Mouse (Mus musculus): ENCODE measurements around the gene Atp1b2. TPM values are rescaled to one million over a fixed set of nuclear protein-coding genes. Genes with fewer than 3 reads are reported as not detected.
"Not testable (repeated sequence)": the region's sequence is repeated elsewhere in the genome, so short reads cannot be mapped to it uniquely, and the experiment has no call there.

Gene Atp1b2
- 15.6 and 24.1 TPM in 2 replicates for polyA plus RNA-seq (2016; fragmentation: Nextera tagmentation; extraction: Ambion mirVana)

GRCm38 (mm10) chr11:69605726-69606490, at the start of gene Atp1b2:
Atp1b2 (minus strand) TSS chr11:69605942.
- peaks cover 55% of the 10 kb centered on the region for H3K4me1 ChIP-seq
- peak within 1 kb of the TSS; percentile 87 for H3K27ac ChIP-seq
- H3K4me3 ChIP-seq, result peak within 1 kb of the TSS; percentile 79
- DNase-seq (ENCODE audit: low spot score), result peak; percentile 97
- H3K27me3 ChIP-seq (ENCODE audit: insufficient read depth, poor library complexity, severe bottlenecking), result 0 out of 2 replicates have a peak, but pooled peaks cover 4% of the 10 kb centered on the region
- 0 out of 2 replicates have a peak, but pooled peaks cover 3% of the 10 kb centered on the region for H3K36me3 ChIP-seq
- no peaks in the 10 kb centered on the region for H3K9me3 ChIP-seq
- 3% methylated on average over 31 of the region's 32 CpGs for WGBS

GRCm38 (mm10) chr11:69654760-69655159, 49.0 kb upstream of the Atp1b2 start:
- Histone ChIP-seq H3K4me3 (peak overlapping the region; percentile 13; the same call in 1 of the 2 replicates), H3K36me3 (peaks cover 85% of the 10 kb centered on the region), H3K27ac (peak overlapping the region; percentile 59), H3K27me3 (ENCODE audit: insufficient read depth, poor library complexity, severe bottlenecking) (no peaks in the 10 kb centered on the region), H3K9me3 (no peaks in the 10 kb centered on the region), H3K4me1 (peaks cover 38% of the 10 kb centered on the region)
- no peak for DNase-seq (ENCODE audit: low spot score)
- WGBS, result 39% methylated on average over 9 of the region's 9 CpGs

GRCm38 (mm10) chr11:69653399-69653798, 47.7 kb upstream of the Atp1b2 start:
- Histone ChIP-seq H3K36me3 (peaks cover 87% of the 10 kb centered on the region), H3K9me3 (no peaks in the 10 kb centered on the region), H3K4me3 (no peak overlapping the region), H3K27ac (no peak overlapping the region), H3K27me3 (ENCODE audit: insufficient read depth, poor library complexity, severe bottlenecking) (no peaks in the 10 kb centered on the region), H3K4me1 (peaks cover 35% of the 10 kb centered on the region)
- WGBS, result 68% methylated on average over 5 of the region's 5 CpGs
- no peak for DNase-seq (ENCODE audit: low spot score)

GRCm38 (mm10) chr11:69645860-69646259, 40.1 kb upstream of the Atp1b2 start:
- no peaks in the 10 kb centered on the region for H3K9me3 ChIP-seq
- no peak overlapping the region for H3K27ac ChIP-seq
- 88% methylated on average over 5 of the region's 5 CpGs for WGBS

GRCm38 (mm10) chr11:69635471-69635870, 29.7 kb upstream of the Atp1b2 start:
- peaks cover 29% of the 10 kb centered on the region for H3K4me1 ChIP-seq
- no peaks in the 10 kb centered on the region for H3K27me3 ChIP-seq (ENCODE audit: insufficient read depth, poor library complexity, severe bottlenecking)
- no peaks in the 10 kb centered on the region for H3K9me3 ChIP-seq
- WGBS, result 89% methylated on average over 3 of the region's 3 CpGs
- H3K27ac ChIP-seq, result no peak overlapping the region
- H3K36me3 ChIP-seq, result peaks cover 33% of the 10 kb centered on the region
- DNase-seq (ENCODE audit: low spot score), result no peak
- H3K4me3 ChIP-seq, result no peak overlapping the region

More at GRCm38 (mm10) chr11:69645860-69646259, 40.1 kb upstream of the Atp1b2 start:
- no peak for DNase-seq (ENCODE audit: low spot score)
- no peaks in the 10 kb centered on the region for H3K27me3 ChIP-seq (ENCODE audit: insufficient read depth, poor library complexity, severe bottlenecking)
- H3K4me1 ChIP-seq, result no peaks in the 10 kb centered on the region
- peaks cover 97% of the 10 kb centered on the region for H3K36me3 ChIP-seq
- no peak overlapping the region for H3K4me3 ChIP-seq

GRCm38 (mm10) chr11:69633128-69633866, 27.6 kb upstream of the Atp1b2 start:
- DNase-seq (ENCODE audit: low spot score), result peak; percentile 89

GRCm38 (mm10) chr11:69632284-69633089, 26.7 kb upstream of the Atp1b2 start, which contains the start of gene Fxr2:
Fxr2 (plus strand) TSS chr11:69632990.
- Histone ChIP-seq H3K27ac (peak within 1 kb of the TSS; percentile 98), H3K4me3 (peak within 1 kb of the TSS; percentile 99), H3K9me3 (no peaks in the 10 kb centered on the region), H3K27me3 (ENCODE audit: insufficient read depth, poor library complexity, severe bottlenecking) (no peaks in the 10 kb centered on the region), H3K36me3 (peaks cover 10% of the 10 kb centered on the region), H3K4me1 (peaks cover 29% of the 10 kb centered on the region)
- peak; percentile 100 for DNase-seq (ENCODE audit: low spot score)
- under 1% methylated on average over 55 of the region's 56 CpGs for WGBS

More at GRCm38 (mm10) chr11:69633128-69633866, 27.6 kb upstream of the Atp1b2 start:
- 1% methylated on average over 50 of the region's 50 CpGs for WGBS
- Histone ChIP-seq H3K4me3 (peak overlapping the region; percentile 99), H3K4me1 (peaks cover 29% of the 10 kb centered on the region), H3K27me3 (ENCODE audit: insufficient read depth, poor library complexity, severe bottlenecking) (no peaks in the 10 kb centered on the region), H3K36me3 (peaks cover 15% of the 10 kb centered on the region), H3K27ac (peak overlapping the region; percentile 98), H3K9me3 (no peaks in the 10 kb centered on the region)

GRCm38 (mm10) chr11:69629802-69630201, 24.1 kb upstream of the Atp1b2 start:
- DNase-seq (ENCODE audit: low spot score), result no peak
- WGBS, result 69% methylated on average over 1 of the region's 1 CpGs

GRCm38 (mm10) chr11:69628286-69628685, 22.5 kb upstream of the Atp1b2 start:
- Histone ChIP-seq H3K4me1 (0 out of 2 replicates have a peak, but pooled peaks cover 4% of the 10 kb centered on the region), H3K9me3 (no peaks in the 10 kb centered on the region), H3K27ac (no peak overlapping the region), H3K4me3 (no peak overlapping the region), H3K27me3 (ENCODE audit: insufficient read depth, poor library complexity, severe bottlenecking) (no peaks in the 10 kb centered on the region), H3K36me3 (no peaks in the 10 kb centered on the region)
- WGBS, result 36% methylated on average over 6 of the region's 6 CpGs
- DNase-seq (ENCODE audit: low spot score), result peak; percentile 92

More at GRCm38 (mm10) chr11:69629802-69630201, 24.1 kb upstream of the Atp1b2 start:
- H3K9me3 ChIP-seq, result no peaks in the 10 kb centered on the region
- no peaks in the 10 kb centered on the region for H3K36me3 ChIP-seq
- no peak overlapping the region for H3K27ac ChIP-seq
- H3K4me3 ChIP-seq, result no peak overlapping the region
- no peaks in the 10 kb centered on the region for H3K27me3 ChIP-seq (ENCODE audit: insufficient read depth, poor library complexity, severe bottlenecking)
- peaks cover 16% of the 10 kb centered on the region for H3K4me1 ChIP-seq

GRCm38 (mm10) chr11:69624339-69624738, 18.6 kb upstream of the Atp1b2 start:
- 85% methylated on average over 2 of the region's 2 CpGs for WGBS
- not testable (repeated sequence) for H3K4me3 ChIP-seq; H3K27me3 ChIP-seq (ENCODE audit: insufficient read depth, poor library complexity, severe bottlenecking); H3K27ac ChIP-seq; H3K9me3 ChIP-seq; DNase-seq (ENCODE audit: low spot score); H3K36me3 ChIP-seq
- peaks cover 22% of the 10 kb centered on the region for H3K4me1 ChIP-seq

- Histone ChIP-seq H3K27me3 (ENCODE audit: insufficient read depth, poor library complexity, severe bottlenecking) (no peaks in the 10 kb centered on the region), H3K4me3 (peak overlapping the region; percentile 74; the same call in 1 of the 2 replicates), H3K4me1 (peaks cover 26% of the 10 kb centered on the region), H3K9me3 (no peaks in the 10 kb centered on the region), H3K36me3 (no peaks in the 10 kb centered on the region), H3K27ac (0 out of 2 replicates have a peak overlapping the region, but pooled peaks have one; percentile 93)
- DNase-seq (ENCODE audit: low spot score), result no peak
- 56% methylated on average over 4 of the region's 4 CpGs for WGBS
Observed at GRCm38 (mm10) chr11:69623006-69623405, 17.3 kb upstream of the Atp1b2 start.

GRCm38 (mm10) chr11:69622406-69622805, 16.7 kb upstream of the Atp1b2 start:
- H3K27me3 ChIP-seq (ENCODE audit: insufficient read depth, poor library complexity, severe bottlenecking), result peaks cover 3% of the 10 kb centered on the region; the same call in 1 of the 2 replicates
- H3K4me1 ChIP-seq, result peaks cover 31% of the 10 kb centered on the region
- H3K9me3 ChIP-seq, result no peaks in the 10 kb centered on the region
- 39% methylated on average over 6 of the region's 6 CpGs for WGBS
- peak overlapping the region; percentile 93 for H3K27ac ChIP-seq
- H3K36me3 ChIP-seq, result no peaks in the 10 kb centered on the region
- peak overlapping the region; percentile 74 for H3K4me3 ChIP-seq
- DNase-seq (ENCODE audit: low spot score), result no peak

Measured in heart, embryonic 10.5 days (tissue).